Mouse (Mus musculus): Measurements from ENCODE around the gene Rpgr. TPM values are rescaled to one million over a fixed set of nuclear protein-coding genes. Genes with fewer than 3 reads are reported as not detected.

Gene Rpgr
- polyA plus RNA-seq, 1 experiment = 0.05 TPM

- H3K4me1 ChIP-seq (ENCODE audit: control insufficient read depth) = no peaks in the 10 kb centered on the region
- H3K4me3 ChIP-seq (replicated peaks) = no peak overlapping the region
- H3K9me3 ChIP-seq (ENCODE audit: control insufficient read depth, low read length) = no peaks in the 10 kb centered on the region
- TF ChIP-seq GATA1 (IDR thresholded peaks at IDR 0.05; ENCODE audit: low read length) (no peak), TAL1 (IDR thresholded peaks at IDR 0.05; ENCODE audit: low read length) (no peak)
- no peaks in the 10 kb centered on the region for H3K36me3 ChIP-seq (ENCODE audit: control insufficient read depth)
- no peaks in the 10 kb centered on the region for H3K27me3 ChIP-seq (ENCODE audit: control insufficient read depth)
Measured at GRCm38 (mm10) chrX:10062201-10062600, 154.5 kb downstream of the Rpgr start.

DNA sequence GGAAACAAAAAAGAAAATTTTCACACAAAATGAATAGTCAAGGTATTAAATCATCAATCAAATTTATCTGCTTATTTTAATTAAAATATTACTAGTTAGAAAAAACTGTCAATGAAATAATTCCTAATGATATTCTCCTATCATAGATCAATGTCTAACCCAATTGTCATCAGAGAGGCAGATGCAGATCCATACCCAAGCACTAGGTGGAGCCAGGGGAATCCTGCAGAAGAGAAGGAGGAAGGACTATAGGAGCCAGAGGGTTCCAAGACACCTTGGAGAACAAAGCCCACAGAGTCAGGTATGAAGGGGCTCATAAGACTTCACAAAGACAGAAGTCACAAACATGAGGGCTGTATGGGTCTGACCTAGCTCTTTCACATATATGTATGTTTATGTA, 182.1 kb downstream of the Rpgr start:
- H3K9me3 ChIP-seq (ENCODE audit: control insufficient read depth, low read length) = no peaks in the 10 kb centered on the region
- H3K4me1 ChIP-seq (ENCODE audit: control insufficient read depth) = no peaks in the 10 kb centered on the region
- H3K4me3 ChIP-seq (replicated peaks) = no peak overlapping the region
- no peak for TF ChIP-seq TAL1 (IDR thresholded peaks at IDR 0.05; ENCODE audit: low read length)
- no peak for TF ChIP-seq GATA1 (IDR thresholded peaks at IDR 0.05; ENCODE audit: low read length)
- H3K27me3 ChIP-seq (ENCODE audit: control insufficient read depth) = no peaks in the 10 kb centered on the region
- no peaks in the 10 kb centered on the region for H3K36me3 ChIP-seq (ENCODE audit: control insufficient read depth)

Other genes starting within 250 kb of the Rpgr start
- not detected in 2 replicates for gene Srpx, start 99.2 kb downstream of the Rpgr start, polyA plus RNA-seq (2012)
- not detected in 2 replicates for gene Otc, start 35.4 kb upstream of the Rpgr start, polyA plus RNA-seq (2012)

All from erythroblast, embryonic 14.5 days (primary cell).